In genomic region chr6:77578612-77579011, GRCm38 (mm10) we compare ENCODE assay signal across 15 mouse cellular contexts.
DNase-seq lines count a peak whose midpoint lies in the region; ATAC-seq and TF ChIP-seq lines count a peak whose summit lies in the region.
"Had no signal": no experiment of that assay in that cellular context is flagged by ENCODE, and none has a peak within 500 bp of the region (broad histone marks: within the 10 kb centered on the region; RNA-seq: fewer than 3 reads in every experiment).

No protein-coding gene starts in this region.

- H3K9ac ChIP-seq in kidney, postnatal 0 days (ENCODE audit: low read depth, low read length), result no peak overlapping the region
- H3K9ac ChIP-seq in kidney, embryonic 16.5 days (replicated peaks; ENCODE audit: low read length), result no peak overlapping the region
- H3K9ac ChIP-seq: liver, embryonic 15.5 days had no signal

- peak; percentile 58 for TF ChIP-seq CTCF in kidney, postnatal 0 days (IDR thresholded peaks at IDR 0.05; ENCODE audit: low read depth)

- no peaks in the 10 kb centered on the region for H3K36me3 ChIP-seq in kidney, postnatal 0 days (ENCODE audit: insufficient read depth, low read length)
- no peaks in the 10 kb centered on the region for H3K36me3 ChIP-seq in kidney, embryonic 16.5 days (ENCODE audit: insufficient read depth, low read length)
- H3K36me3 ChIP-seq: liver, embryonic 15.5 days had no signal

- 41% methylated on average over 1 of the region's 1 CpGs for WGBS in kidney, postnatal 0 days
- 53% methylated on average over 1 of the region's 1 CpGs for WGBS in kidney, embryonic 16.5 days

- H3K27ac ChIP-seq in kidney, postnatal 0 days, result no peak overlapping the region
- no peak overlapping the region for H3K27ac ChIP-seq in kidney, embryonic 16.5 days (ENCODE audit: low read length)
- H3K27ac ChIP-seq: liver, embryonic 15.5 days had no signal

- no peaks in the 10 kb centered on the region for H3K9me3 ChIP-seq in kidney, postnatal 0 days (replicated peaks; ENCODE audit: low read length)
- H3K9me3 ChIP-seq in kidney, embryonic 16.5 days (ENCODE audit: low read length), result no peaks in the 10 kb centered on the region
- H3K9me3 ChIP-seq: liver, embryonic 15.5 days had no signal

- H3K4me1 ChIP-seq in kidney, postnatal 0 days (replicated peaks; ENCODE audit: insufficient read depth, low read length), result no peaks in the 10 kb centered on the region
- H3K4me1 ChIP-seq in kidney, embryonic 16.5 days (ENCODE audit: insufficient read depth, low read length), result no peaks in the 10 kb centered on the region
- H3K4me1 ChIP-seq: liver, embryonic 15.5 days had no signal

- H3K4me2 ChIP-seq in kidney, postnatal 0 days (ENCODE audit: low read length), result no peak overlapping the region
- H3K4me2 ChIP-seq in kidney, embryonic 16.5 days (replicated peaks; ENCODE audit: low read depth, low read length), result no peak overlapping the region
- H3K4me2 ChIP-seq: liver, embryonic 15.5 days had no signal

- peak; percentile 31 to 40 for DNase-seq in cerebellum, postnatal 10 days
- DNase-seq in cerebellum, postnatal 4 days (ENCODE audit: low spot score in 2 of 2), result no peak
- DNase-seq in kidney, postnatal 0 days (ENCODE audit: low spot score), result peak; percentile 38
- peak; percentile 3 for DNase-seq in lung, postnatal 10 days
- DNase-seq in lung, postnatal 36 days, result no peak
- DNase-seq in telencephalon, adult 2 months (ENCODE audit: low read depth, low spot score), result peak; percentile 24
- no peak for DNase-seq in urinary bladder, adult 18-20 months (ENCODE audit: low spot score in 2 of 2)
- DNase-seq: cerebellum, adult 9-10 months; heart, adult 11 months; heart, postnatal 14 days; kidney, postnatal 10 days; spleen, adult 18-20 months had no signal

- H3K4me3 ChIP-seq in kidney, postnatal 0 days (replicated peaks; ENCODE audit: low read depth, low read length), result no peak overlapping the region
- no peak overlapping the region for H3K4me3 ChIP-seq in kidney, embryonic 16.5 days (ENCODE audit: low read length)
- H3K4me3 ChIP-seq: erythroblast, embryonic 14.5 days; liver, embryonic 15.5 days had no signal

- ATAC-seq in kidney, postnatal 0 days (replicated peaks; ENCODE audit: low FRiP score, low read depth), result no peak
- no peak for ATAC-seq in kidney, embryonic 16.5 days (ENCODE audit: low FRiP score, low TSS enrichment)

- no peaks in the 10 kb centered on the region for H3K27me3 ChIP-seq in kidney, postnatal 0 days (ENCODE audit: insufficient read depth, low read length)
- no peaks in the 10 kb centered on the region for H3K27me3 ChIP-seq in kidney, embryonic 16.5 days (ENCODE audit: insufficient read depth, low read length)
- H3K27me3 ChIP-seq: liver, embryonic 15.5 days had no signal

Comparison
In these comparisons a context has a peak if more than half of its experiments do, and no peak if none do; other contexts are left out.
1. DNase-seq: peak in cerebellum, postnatal 10 days (2 of 2), kidney, postnatal 0 days (single experiment), lung, postnatal 10 days (single experiment) and telencephalon, adult 2 months (single experiment); none in cerebellum, postnatal 4 days (0 of 2), lung, postnatal 36 days (single experiment) and urinary bladder, adult 18-20 months (0 of 2).